Mouse (Mus musculus) cerebellum, adult (tissue): ENCODE measurements at regions not wholly inside any gene's neighbourhood (a gene's known extent, or its start where the extent isn't known, plus 50 kb on each side); places are given as distances from the start of the nearest gene placed in this dataset.

Experiments
- ATAC-seq: cut with Nextera tagmentation; 2 replicates; pipeline ENCODE4 v1.9.2; 2017; ENCODE audit warnings: mild to moderate bottlenecking, moderate library complexity, mixed read lengths; ENCODE audit not compliant: insufficient number of reproducible peaks, low FRiP score, low TSS enrichment

GRCm38 (mm10) chr13:28544003-28544818 is 286.9 kb downstream of the Gm11361 start:
- no peak for ATAC-seq

GRCm38 (mm10) chr13:28541607-28542006 is 284.3 kb downstream of the Gm11361 start:
- no peak for ATAC-seq

- no peak for ATAC-seq
These were observed 275.8 kb downstream of the Gm11361 start for GRCm38 (mm10) chr13:28533080-28533479.

GRCm38 (mm10) chr13:28532278-28532677 is 274.9 kb downstream of the Gm11361 start:
- no peak for ATAC-seq

- ATAC-seq = no peak
These were observed 274.2 kb downstream of the Gm11361 start for GRCm38 (mm10) chr13:28531534-28531999.

- no peak for ATAC-seq
These were observed 273.6 kb downstream of the Gm11361 start for GRCm38 (mm10) chr13:28530947-28531346.

GRCm38 (mm10) chr13:28528898-28529511 is 271.7 kb downstream of the Gm11361 start:
- no peak for ATAC-seq

- no peak for ATAC-seq
These were observed 269.0 kb downstream of the Gm11361 start for GRCm38 (mm10) chr13:28526299-28526698.

GRCm38 (mm10) chr13:28524411-28524810 is 267.1 kb downstream of the Gm11361 start:
- ATAC-seq = no peak

- no peak for ATAC-seq
These were observed 262.8 kb downstream of the Gm11361 start for GRCm38 (mm10) chr13:28520127-28520482.

- no peak for ATAC-seq
These were observed 262.2 kb downstream of the Gm11361 start for GRCm38 (mm10) chr13:28519383-28520126.

- no peak for ATAC-seq
These were observed 259.8 kb downstream of the Gm11361 start for GRCm38 (mm10) chr13:28517161-28517560.

- ATAC-seq = no peak
These were observed 259.3 kb downstream of the Gm11361 start for GRCm38 (mm10) chr13:28516636-28517035.

- no peak for ATAC-seq
These were observed 256.9 kb downstream of the Gm11361 start for GRCm38 (mm10) chr13:28514245-28514644.

- no peak for ATAC-seq
These were observed 256.0 kb downstream of the Gm11361 start for GRCm38 (mm10) chr13:28513336-28513735.

GRCm38 (mm10) chr13:28512573-28513334 is 255.4 kb downstream of the Gm11361 start:
- no peak for ATAC-seq

- no peak for ATAC-seq
These were observed 250.9 kb downstream of the Gm11361 start for GRCm38 (mm10) chr13:28508184-28508583.

GRCm38 (mm10) chr13:28507783-28508182 is 250.5 kb downstream of the Gm11361 start:
- no peak for ATAC-seq

- no peak for ATAC-seq
These were observed 247.0 kb downstream of the Gm11361 start for GRCm38 (mm10) chr13:28504340-28504739.

- no peak for ATAC-seq
These were observed 244.8 kb downstream of the Gm11361 start for GRCm38 (mm10) chr13:28502171-28502570.
